Mouse (Mus musculus): ENCODE data around the gene Acot3. TPM values are rescaled to one million over a fixed set of nuclear protein-coding genes. Genes with fewer than 3 reads are reported as not detected.
A peak's percentile ranks its signal among the peaks of the same experiment; 100 is the strongest.
"Not testable (repeated sequence)": the region's sequence is repeated elsewhere in the genome, so short reads cannot be mapped to it uniquely, and the experiment has no call there.

Acot3 gene
- polyA plus RNA-seq, 1 experiment from 2014 or later: 1.2 TPM

DNA sequence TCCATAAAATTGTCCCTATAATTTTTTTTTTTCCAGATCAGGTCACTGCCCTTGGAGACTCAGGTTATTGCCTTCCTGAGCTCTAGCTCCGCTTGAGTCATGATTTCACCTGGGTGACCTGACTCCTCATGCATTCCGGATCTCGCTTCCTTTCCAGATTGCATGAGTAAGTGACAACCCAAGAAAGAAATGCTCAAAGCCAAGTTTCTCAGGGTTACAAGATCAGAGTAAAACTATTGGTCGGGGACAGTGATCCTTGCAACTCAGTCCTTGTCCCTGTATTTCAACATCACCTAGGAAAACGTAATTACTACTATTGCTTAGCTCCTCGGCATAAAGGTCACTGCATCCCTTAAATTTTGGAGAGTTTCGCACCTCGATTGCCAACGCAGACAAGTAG, 17.0 kb downstream of the Acot3 start, which contains the start of gene Acot5:
Acot5 (plus strand) TSS at position 340 of the 400 bp plus-strand sequence.
- H3K4me2 ChIP-seq (ENCODE audit: low read length): peak within 1 kb of the TSS; percentile 52
- WGBS: 56% methylated on average over 9 of the region's 9 CpGs

DNA sequence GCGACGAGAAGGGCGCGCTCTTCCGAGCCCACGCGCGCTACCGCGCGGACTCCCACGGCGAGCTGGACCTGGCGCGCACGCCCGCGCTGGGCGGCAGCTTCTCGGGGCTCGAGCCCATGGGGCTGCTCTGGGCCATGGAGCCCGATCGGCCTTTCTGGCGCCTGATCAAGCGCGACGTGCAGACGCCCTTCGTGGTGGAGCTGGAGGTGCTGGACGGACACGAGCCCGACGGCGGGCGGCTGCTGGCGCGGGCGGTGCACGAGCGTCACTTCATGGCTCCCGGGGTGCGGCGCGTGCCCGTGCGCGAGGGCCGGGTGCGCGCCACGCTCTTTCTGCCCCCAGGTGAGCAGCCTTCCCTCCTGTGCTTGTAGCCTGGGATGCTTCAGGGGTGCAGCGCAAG, 17.6 kb downstream of the Acot3 start:
- not testable (repeated sequence) for H3K36me3 ChIP-seq (ENCODE audit: control insufficient read depth, insufficient read depth, low read length); H3K9me3 ChIP-seq (ENCODE audit: control insufficient read depth, low read length); H3K9ac ChIP-seq (replicated peaks; ENCODE audit: low read length); ATAC-seq (ENCODE audit: low FRiP score, low TSS enrichment); H3K27me3 ChIP-seq (ENCODE audit: control insufficient read depth, insufficient read depth, low read length); H3K27ac ChIP-seq (replicated peaks; ENCODE audit: low read depth, low read length); H3K4me1 ChIP-seq (ENCODE audit: control insufficient read depth, insufficient read depth, low read length)
- Histone ChIP-seq H3K4me2 (ENCODE audit: low read length) (peak overlapping the region; percentile 52), H3K4me3 (replicated peaks; ENCODE audit: low read depth, low read length) (peak overlapping the region; percentile 32)
- WGBS: 2% methylated on average over 37 of the region's 52 CpGs
- peak; percentile 22 for DNase-seq

More for the DNA sequence above, 17.0 kb downstream of the Acot3 start, which contains the start of gene Acot5:
- Histone ChIP-seq H3K9me3 (ENCODE audit: control insufficient read depth, low read length) (no peaks in the 10 kb centered on the region), H3K27ac (replicated peaks; ENCODE audit: low read depth, low read length) (no peak within 1 kb of the TSS), H3K36me3 (ENCODE audit: control insufficient read depth, insufficient read depth, low read length) (no peaks in the 10 kb centered on the region), H3K4me1 (ENCODE audit: control insufficient read depth, insufficient read depth, low read length) (no peaks in the 10 kb centered on the region), H3K9ac (replicated peaks; ENCODE audit: low read length) (no peak within 1 kb of the TSS; the same call in 1 of the 2 replicates), H3K4me3 (replicated peaks; ENCODE audit: low read depth, low read length) (peak within 1 kb of the TSS; percentile 32), H3K27me3 (ENCODE audit: control insufficient read depth, insufficient read depth, low read length) (peaks cover 7% of the 10 kb centered on the region; the same call in 1 of the 2 replicates)
- ATAC-seq (ENCODE audit: low FRiP score, low TSS enrichment) (no peak), DNase-seq (no peak)

- no peak for ATAC-seq (ENCODE audit: low FRiP score, low TSS enrichment)
- Histone ChIP-seq H3K4me2 (ENCODE audit: low read length) (no peak overlapping the region), H3K27ac (replicated peaks; ENCODE audit: low read depth, low read length) (no peak overlapping the region), H3K4me3 (replicated peaks; ENCODE audit: low read depth, low read length) (no peak overlapping the region), H3K9me3 (ENCODE audit: control insufficient read depth, low read length) (no peaks in the 10 kb centered on the region), H3K27me3 (ENCODE audit: control insufficient read depth, insufficient read depth, low read length) (peaks cover 7% of the 10 kb centered on the region; the same call in 1 of the 2 replicates), H3K9ac (replicated peaks; ENCODE audit: low read length) (no peak overlapping the region), H3K36me3 (ENCODE audit: control insufficient read depth, insufficient read depth, low read length) (no peaks in the 10 kb centered on the region), H3K4me1 (ENCODE audit: control insufficient read depth, insufficient read depth, low read length) (no peaks in the 10 kb centered on the region)
- DNase-seq: no peak
- WGBS: 96% methylated on average over 2 of the region's 2 CpGs
These were observed 19.8 kb downstream of the Acot3 start for GRCm38 (mm10) chr12:84071696-84072095.

DNA sequence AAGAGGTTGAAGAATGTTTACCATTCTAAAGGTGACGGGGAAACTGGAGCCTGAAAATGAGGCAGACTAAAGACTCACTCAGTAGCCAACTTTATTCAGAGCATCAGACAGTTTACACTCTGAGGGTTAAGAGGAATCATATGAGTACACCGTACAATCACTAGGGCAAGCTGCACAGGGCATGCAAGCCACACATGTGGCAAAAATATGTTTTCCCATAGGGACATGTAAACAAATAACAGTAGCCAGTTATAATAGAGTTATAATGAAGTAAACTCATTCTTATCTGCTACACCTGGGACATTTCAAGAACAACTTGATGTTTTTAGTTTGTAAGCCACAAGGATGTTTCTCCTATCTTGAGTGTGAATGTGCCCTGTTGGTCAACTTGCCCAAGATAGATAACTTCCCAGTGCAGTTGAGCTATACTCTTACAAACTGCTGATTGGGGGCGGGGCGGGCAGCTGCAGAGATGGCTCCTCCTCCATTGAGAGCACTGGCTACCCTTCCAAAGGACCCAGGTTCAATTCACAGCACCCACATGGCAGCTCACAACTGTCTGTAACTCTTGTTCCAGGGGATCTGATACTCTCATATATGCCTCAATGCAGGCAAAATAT, 25.5 kb downstream of the Acot3 start:
- H3K4me3 ChIP-seq (replicated peaks; ENCODE audit: low read depth, low read length): no peak overlapping the region
- no peaks in the 10 kb centered on the region for H3K27me3 ChIP-seq (ENCODE audit: control insufficient read depth, insufficient read depth, low read length)
- DNase-seq (no peak), ATAC-seq (ENCODE audit: low FRiP score, low TSS enrichment) (no peak)
- WGBS: 87% methylated on average over 4 of the region's 4 CpGs
- no peaks in the 10 kb centered on the region for H3K4me1 ChIP-seq (ENCODE audit: control insufficient read depth, insufficient read depth, low read length)
- H3K36me3 ChIP-seq (ENCODE audit: control insufficient read depth, insufficient read depth, low read length): no peaks in the 10 kb centered on the region
- no peak overlapping the region for H3K4me2 ChIP-seq (ENCODE audit: low read length)
- no peaks in the 10 kb centered on the region for H3K9me3 ChIP-seq (ENCODE audit: control insufficient read depth, low read length)
- no peak overlapping the region for H3K9ac ChIP-seq (replicated peaks; ENCODE audit: low read length)
- no peak overlapping the region for H3K27ac ChIP-seq (replicated peaks; ENCODE audit: low read depth, low read length)

DNA sequence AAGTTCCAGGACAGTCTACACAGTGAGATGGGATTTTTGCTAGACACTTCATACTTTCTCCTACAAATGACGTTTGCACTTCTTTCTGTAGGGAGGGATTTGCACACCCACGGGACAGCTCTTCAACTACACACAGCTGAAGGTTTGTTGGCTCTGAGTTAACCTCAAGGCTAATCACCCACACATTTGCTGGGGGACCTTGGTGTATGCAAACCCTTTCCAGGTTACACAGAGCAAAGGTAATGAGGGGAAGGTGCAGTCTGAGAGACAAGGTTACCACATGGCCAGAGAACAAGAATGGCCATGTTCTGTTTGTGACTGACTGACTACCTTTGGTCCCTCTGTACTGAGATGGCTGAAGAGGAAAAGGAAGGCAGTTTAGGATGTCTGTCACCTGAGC, 31.9 kb downstream of the Acot3 start:
- WGBS: 90% methylated on average over 2 of the region's 2 CpGs
- Histone ChIP-seq H3K9ac (replicated peaks; ENCODE audit: low read length) (no peak overlapping the region), H3K9me3 (ENCODE audit: control insufficient read depth, low read length) (no peaks in the 10 kb centered on the region), H3K4me3 (replicated peaks; ENCODE audit: low read depth, low read length) (no peak overlapping the region), H3K36me3 (ENCODE audit: control insufficient read depth, insufficient read depth, low read length) (no peaks in the 10 kb centered on the region), H3K4me1 (ENCODE audit: control insufficient read depth, insufficient read depth, low read length) (no peaks in the 10 kb centered on the region), H3K27me3 (ENCODE audit: control insufficient read depth, insufficient read depth, low read length) (no peaks in the 10 kb centered on the region), H3K27ac (replicated peaks; ENCODE audit: low read depth, low read length) (no peak overlapping the region), H3K4me2 (ENCODE audit: low read length) (no peak overlapping the region)
- DNase-seq: no peak
- no peak for ATAC-seq (ENCODE audit: low FRiP score, low TSS enrichment)

GRCm38 (mm10) chr12:84084581-84084980, 32.6 kb downstream of the Acot3 start:
- Histone ChIP-seq H3K4me2 (ENCODE audit: low read length) (no peak overlapping the region), H3K9me3 (ENCODE audit: control insufficient read depth, low read length) (peaks cover 4% of the 10 kb centered on the region; the same call in 1 of the 2 replicates), H3K36me3 (ENCODE audit: control insufficient read depth, insufficient read depth, low read length) (no peaks in the 10 kb centered on the region), H3K27ac (replicated peaks; ENCODE audit: low read depth, low read length) (no peak overlapping the region), H3K27me3 (ENCODE audit: control insufficient read depth, insufficient read depth, low read length) (no peaks in the 10 kb centered on the region), H3K4me3 (replicated peaks; ENCODE audit: low read depth, low read length) (no peak overlapping the region), H3K9ac (replicated peaks; ENCODE audit: low read length) (no peak overlapping the region), H3K4me1 (ENCODE audit: control insufficient read depth, insufficient read depth, low read length) (no peaks in the 10 kb centered on the region)
- WGBS: 91% methylated on average over 4 of the region's 4 CpGs
- DNase-seq: no peak
- no peak for ATAC-seq (ENCODE audit: low FRiP score, low TSS enrichment)

- H3K27me3 ChIP-seq (ENCODE audit: control insufficient read depth, insufficient read depth, low read length); H3K4me3 ChIP-seq (replicated peaks; ENCODE audit: low read depth, low read length); H3K36me3 ChIP-seq (ENCODE audit: control insufficient read depth, insufficient read depth, low read length); DNase-seq; H3K9ac ChIP-seq (replicated peaks; ENCODE audit: low read length); H3K4me1 ChIP-seq (ENCODE audit: control insufficient read depth, insufficient read depth, low read length); H3K4me2 ChIP-seq (ENCODE audit: low read length); H3K27ac ChIP-seq (replicated peaks; ENCODE audit: low read depth, low read length); ATAC-seq (ENCODE audit: low FRiP score, low TSS enrichment); H3K9me3 ChIP-seq (ENCODE audit: control insufficient read depth, low read length): not testable (repeated sequence)
- 88% methylated on average over 5 of the region's 5 CpGs for WGBS
These were observed 42.7 kb downstream of the Acot3 start for GRCm38 (mm10) chr12:84094666-84095065.

DNA sequence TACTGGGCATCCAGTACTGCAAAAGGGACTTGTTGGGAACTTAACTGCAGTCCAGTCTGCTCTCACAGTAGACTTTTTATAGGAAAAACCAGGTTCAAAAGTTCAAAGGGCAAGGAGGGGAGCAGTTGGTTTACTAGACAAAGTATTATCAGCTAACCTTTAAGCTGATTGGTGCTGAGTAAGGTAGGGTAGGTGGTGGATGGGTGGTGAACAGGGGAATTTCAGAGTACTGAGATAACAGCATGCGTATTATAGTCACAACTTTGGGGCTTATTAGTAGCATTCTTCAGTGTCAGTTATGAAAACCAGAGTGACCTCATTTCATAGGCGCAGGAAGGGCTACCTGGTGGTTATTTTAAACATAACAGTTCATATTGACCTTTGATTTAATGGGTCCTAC, 47.7 kb downstream of the Acot3 start:
- H3K4me1 ChIP-seq (ENCODE audit: control insufficient read depth, insufficient read depth, low read length): 0 out of 2 replicates have a peak, but pooled peaks cover 3% of the 10 kb centered on the region
- no peak overlapping the region for H3K4me2 ChIP-seq (ENCODE audit: low read length)
- DNase-seq (no peak), ATAC-seq (ENCODE audit: low FRiP score, low TSS enrichment) (no peak)
- no peak overlapping the region for H3K9ac ChIP-seq (replicated peaks; ENCODE audit: low read length)
- no peak overlapping the region for H3K27ac ChIP-seq (replicated peaks; ENCODE audit: low read depth, low read length)
- 97% methylated on average over 2 of the region's 2 CpGs for WGBS
- no peaks in the 10 kb centered on the region for H3K9me3 ChIP-seq (ENCODE audit: control insufficient read depth, low read length)
- no peaks in the 10 kb centered on the region for H3K27me3 ChIP-seq (ENCODE audit: control insufficient read depth, insufficient read depth, low read length)
- no peak overlapping the region for H3K4me3 ChIP-seq (replicated peaks; ENCODE audit: low read depth, low read length)
- H3K36me3 ChIP-seq (ENCODE audit: control insufficient read depth, insufficient read depth, low read length): no peaks in the 10 kb centered on the region

- peak overlapping the region; percentile 76 for H3K4me2 ChIP-seq (ENCODE audit: low read length)
- H3K27me3 ChIP-seq (ENCODE audit: control insufficient read depth, insufficient read depth, low read length): no peaks in the 10 kb centered on the region
- no peaks in the 10 kb centered on the region for H3K36me3 ChIP-seq (ENCODE audit: control insufficient read depth, insufficient read depth, low read length)
- H3K27ac ChIP-seq (replicated peaks; ENCODE audit: low read depth, low read length): no peak overlapping the region
- no peak overlapping the region; the same call in 1 of the 2 replicates for H3K4me3 ChIP-seq (replicated peaks; ENCODE audit: low read depth, low read length)
- H3K4me1 ChIP-seq (ENCODE audit: control insufficient read depth, insufficient read depth, low read length): 0 out of 2 replicates have a peak, but pooled peaks cover 3% of the 10 kb centered on the region
- DNase-seq (no peak), ATAC-seq (ENCODE audit: low FRiP score, low TSS enrichment) (no peak)
- H3K9me3 ChIP-seq (ENCODE audit: control insufficient read depth, low read length): no peaks in the 10 kb centered on the region
- no peak overlapping the region for H3K9ac ChIP-seq (replicated peaks; ENCODE audit: low read length)
- 50% methylated on average over 1 of the region's 1 CpGs for WGBS
These were observed 48.1 kb downstream of the Acot3 start for GRCm38 (mm10) chr12:84100071-84100470.
